Mouse (Mus musculus) gastrocnemius, adult 8-10 months (tissue): Measurements from ENCODE around the gene Nav2. TPM values are rescaled to one million over a fixed set of nuclear protein-coding genes. Genes with fewer than 3 reads are reported as not detected.

ENCODE experiments used
- DNase-seq, 2 experiments: peaks; one replicate each; pipeline ENCODE4 v3.0.0; 2022; ENCODE audit warnings: low spot score in 2 of 2
- total RNA-seq, 4 experiments: library from RNA; stranded (reverse); gene quantifications; 2 replicates each; pipeline ENCODE4 v1.2.4; 2022

Gene Nav2
- total RNA-seq, 4 experiments from 2014 or later, result 15.9 to 30.8 (median 25.7) TPM

- no peak for DNase-seq
Measured at GRCm38 (mm10) chr7:49597776-49598175, 689.3 kb downstream of the Nav2 start.

GRCm38 (mm10) chr7:49598225-49598624 lies 689.7 kb downstream of the Nav2 start:
- no peak for DNase-seq

GRCm38 (mm10) chr7:49599950-49600349 lies 691.4 kb downstream of the Nav2 start:
- DNase-seq, result no peak

GRCm38 (mm10) chr7:49601191-49601975 lies 692.9 kb downstream of the Nav2 start:
- peak in 1 of 2 experiments; percentile 31 for DNase-seq

GRCm38 (mm10) chr7:49604244-49604643 lies 695.7 kb downstream of the Nav2 start:
- no peak for DNase-seq

GRCm38 (mm10) chr7:49604965-49605795 lies 696.7 kb downstream of the Nav2 start:
- no peak for DNase-seq

- DNase-seq, result no peak
Measured at GRCm38 (mm10) chr7:49616258-49616735, 707.8 kb downstream of the Nav2 start.

GRCm38 (mm10) chr7:49617087-49617486 lies 708.6 kb downstream of the Nav2 start:
- DNase-seq, result no peak

- DNase-seq, result no peak
Measured at GRCm38 (mm10) chr7:49620160-49620559, 711.6 kb downstream of the Nav2 start.

GRCm38 (mm10) chr7:49631885-49632284 lies 723.4 kb downstream of the Nav2 start:
- DNase-seq, result no peak

- DNase-seq, result no peak
Measured at GRCm38 (mm10) chr7:49632391-49632790, 723.9 kb downstream of the Nav2 start.

GRCm38 (mm10) chr7:49633375-49633956 lies 725.0 kb downstream of the Nav2 start:
- no peak for DNase-seq

- DNase-seq, result no peak
Measured at GRCm38 (mm10) chr7:49634291-49635073, 726.0 kb downstream of the Nav2 start.

- DNase-seq, result no peak
Measured at GRCm38 (mm10) chr7:49635074-49635621, 726.6 kb downstream of the Nav2 start.

GRCm38 (mm10) chr7:49635971-49636370 lies 727.5 kb downstream of the Nav2 start:
- no peak for DNase-seq

GRCm38 (mm10) chr7:49636491-49637115 lies 728.1 kb downstream of the Nav2 start, which contains the start of gene Dbx1:
Dbx1 (minus strand) TSS chr7:49636849.
- DNase-seq, result no peak

GRCm38 (mm10) chr7:49637281-49637680 lies 728.8 kb downstream of the Nav2 start:
- DNase-seq, result no peak

- DNase-seq, result no peak
Measured at GRCm38 (mm10) chr7:49637851-49638663, 729.5 kb downstream of the Nav2 start.
